Mouse (Mus musculus): ENCODE results near the gene Otop3. TPM values are rescaled to one million over a fixed set of nuclear protein-coding genes. Genes with fewer than 3 reads are reported as not detected.
A peak's percentile ranks its signal among the peaks of the same experiment; 100 is the strongest.
"Not testable (repeated sequence)": the region's sequence is repeated elsewhere in the genome, so short reads cannot be mapped to it uniquely, and the experiment has no call there.

Otop3 gene
- polyA plus RNA-seq, 1 experiment from 2014 or later, result 2.5 TPM

GRCm38 (mm10) chr11:115381743-115382539 lies 47.4 kb downstream of the Otop3 start, which contains the start of gene Cdr2l:
Gene Cdr2l (plus strand): TSS chr11:115381916.
- Histone ChIP-seq H3K4me2 (peak within 1 kb of the TSS; percentile 88), H3K4me1 (peaks cover 45% of the 10 kb centered on the region), H3K9me3 (replicated peaks) (no peaks in the 10 kb centered on the region), H3K36me3 (no peaks in the 10 kb centered on the region), H3K27me3 (replicated peaks) (no peaks in the 10 kb centered on the region), H3K9ac (replicated peaks) (peak within 1 kb of the TSS; percentile 90), H3K4me3 (replicated peaks) (peak within 1 kb of the TSS; percentile 72), H3K27ac (replicated peaks) (peak within 1 kb of the TSS; percentile 95)
- WGBS, result under 1% methylated on average over 73 of the region's 76 CpGs
- peak; percentile 90 for ATAC-seq (ENCODE audit: low FRiP score)

GRCm38 (mm10) chr11:115382891-115383290 lies 48.4 kb downstream of the Otop3 start:
- WGBS, result 12% methylated on average over 5 of the region's 5 CpGs
- H3K4me1 ChIP-seq, result peaks cover 49% of the 10 kb centered on the region
- H3K27ac ChIP-seq (replicated peaks), result peak overlapping the region; percentile 95
- peak overlapping the region; percentile 72 for H3K4me3 ChIP-seq (replicated peaks)
- H3K27me3 ChIP-seq (replicated peaks), result no peaks in the 10 kb centered on the region
- no peaks in the 10 kb centered on the region for H3K36me3 ChIP-seq
- H3K4me2 ChIP-seq, result peak overlapping the region; percentile 88
- peak overlapping the region; percentile 90 for H3K9ac ChIP-seq (replicated peaks)
- no peaks in the 10 kb centered on the region for H3K9me3 ChIP-seq (replicated peaks)
- no peak for ATAC-seq (ENCODE audit: low FRiP score)

- peak overlapping the region; percentile 88 for H3K4me2 ChIP-seq
- H3K4me1 ChIP-seq, result peaks cover 49% of the 10 kb centered on the region
- WGBS, result 34% methylated on average over 16 of the region's 16 CpGs
Observed at GRCm38 (mm10) chr11:115383701-115384474, 49.4 kb downstream of the Otop3 start.

GRCm38 (mm10) chr11:115384587-115384986 lies 50.1 kb downstream of the Otop3 start:
- Histone ChIP-seq H3K27me3 (replicated peaks) (no peaks in the 10 kb centered on the region), H3K36me3 (no peaks in the 10 kb centered on the region), H3K27ac (replicated peaks) (peak overlapping the region; percentile 95; the same call in 1 of the 2 replicates), H3K4me1 (peaks cover 49% of the 10 kb centered on the region), H3K4me3 (replicated peaks) (no peak overlapping the region), H3K4me2 (peak overlapping the region; percentile 88), H3K9me3 (replicated peaks) (no peaks in the 10 kb centered on the region), H3K9ac (replicated peaks) (peak overlapping the region; percentile 23; the same call in 1 of the 2 replicates)
- no peak for ATAC-seq (ENCODE audit: low FRiP score)
- 74% methylated on average over 5 of the region's 5 CpGs for WGBS

More at GRCm38 (mm10) chr11:115383701-115384474, 49.4 kb downstream of the Otop3 start:
- Histone ChIP-seq H3K27me3 (replicated peaks) (no peaks in the 10 kb centered on the region), H3K9me3 (replicated peaks) (no peaks in the 10 kb centered on the region), H3K27ac (replicated peaks) (peak overlapping the region; percentile 95), H3K36me3 (no peaks in the 10 kb centered on the region), H3K9ac (replicated peaks) (peak overlapping the region; percentile 90), H3K4me3 (replicated peaks) (peak overlapping the region; percentile 72)
- ATAC-seq (ENCODE audit: low FRiP score), result no peak

- H3K27ac ChIP-seq (replicated peaks); H3K4me2 ChIP-seq; H3K27me3 ChIP-seq (replicated peaks); H3K9me3 ChIP-seq (replicated peaks); H3K9ac ChIP-seq (replicated peaks); H3K4me3 ChIP-seq (replicated peaks); ATAC-seq (ENCODE audit: low FRiP score): not testable (repeated sequence)
- peaks cover 44% of the 10 kb centered on the region for H3K4me1 ChIP-seq
- WGBS, result 89% methylated on average over 3 of the region's 3 CpGs
- H3K36me3 ChIP-seq, result peaks cover 18% of the 10 kb centered on the region
Observed at GRCm38 (mm10) chr11:115386859-115387258, 52.3 kb downstream of the Otop3 start.

GRCm38 (mm10) chr11:115391358-115391757 lies 56.8 kb downstream of the Otop3 start:
- WGBS, result 92% methylated on average over 7 of the region's 7 CpGs
- H3K27me3 ChIP-seq (replicated peaks), result no peaks in the 10 kb centered on the region
- H3K36me3 ChIP-seq, result peaks cover 61% of the 10 kb centered on the region

GRCm38 (mm10) chr11:115393721-115394325 lies 59.3 kb downstream of the Otop3 start:
- H3K9ac ChIP-seq (replicated peaks), result no peak overlapping the region
- H3K4me1 ChIP-seq, result no peaks in the 10 kb centered on the region
- H3K27me3 ChIP-seq (replicated peaks), result no peaks in the 10 kb centered on the region
- H3K4me2 ChIP-seq, result peak overlapping the region; percentile 13; the same call in 1 of the 2 replicates
- WGBS, result 68% methylated on average over 34 of the region's 34 CpGs
- no peaks in the 10 kb centered on the region for H3K9me3 ChIP-seq (replicated peaks)
- ATAC-seq (ENCODE audit: low FRiP score), result no peak
- no peak overlapping the region for H3K27ac ChIP-seq (replicated peaks)
- no peak overlapping the region for H3K4me3 ChIP-seq (replicated peaks)
- peaks cover 62% of the 10 kb centered on the region for H3K36me3 ChIP-seq

More at GRCm38 (mm10) chr11:115391358-115391757, 56.8 kb downstream of the Otop3 start:
- H3K9ac ChIP-seq (replicated peaks), result no peak overlapping the region
- H3K27ac ChIP-seq (replicated peaks), result no peak overlapping the region
- peaks cover 9% of the 10 kb centered on the region for H3K4me1 ChIP-seq
- H3K4me3 ChIP-seq (replicated peaks), result no peak overlapping the region
- no peak for ATAC-seq (ENCODE audit: low FRiP score)
- H3K4me2 ChIP-seq, result no peak overlapping the region
- H3K9me3 ChIP-seq (replicated peaks), result no peaks in the 10 kb centered on the region

Other genes with a start within 250 kb of the Otop3 start
- gene Rab37, start 243.3 kb upstream of the Otop3 start, polyA plus RNA-seq (2015; fragmentation: Nextera tagmentation; extraction: Ambion mirVana), result 0.93 and 4.3 TPM in 2 replicates
- gene Cd300lf, start 200.7 kb upstream of the Otop3 start, polyA plus RNA-seq (2015; fragmentation: Nextera tagmentation; extraction: Ambion mirVana), result 0.20 and 0.27 TPM in 2 replicates
- gene Slc9a3r1, start 171.4 kb upstream of the Otop3 start, polyA plus RNA-seq (2015; fragmentation: Nextera tagmentation; extraction: Ambion mirVana), result 45.5 and 80.6 TPM in 2 replicates
- gene Tmem104, start 147.2 kb upstream of the Otop3 start, polyA plus RNA-seq (2015; fragmentation: Nextera tagmentation; extraction: Ambion mirVana), result 11.7 TPM in 2 replicates
- gene Nat9, start 146.9 kb upstream of the Otop3 start, polyA plus RNA-seq (2015; fragmentation: Nextera tagmentation; extraction: Ambion mirVana), result 22.0 and 22.8 TPM in 2 replicates
- gene Grin2c, start 67.5 kb upstream of the Otop3 start, polyA plus RNA-seq (2015; fragmentation: Nextera tagmentation; extraction: Ambion mirVana), result 0.34 and 0.44 TPM in 2 replicates
- gene Fdxr, start 57.7 kb upstream of the Otop3 start, polyA plus RNA-seq (2015; fragmentation: Nextera tagmentation; extraction: Ambion mirVana), result 18.6 and 21.5 TPM in 2 replicates
- 2.0 and 2.1 TPM in 2 replicates for gene Fads6, start 37.1 kb upstream of the Otop3 start, polyA plus RNA-seq (2015; fragmentation: Nextera tagmentation; extraction: Ambion mirVana)
- gene Otop2, start 27.6 kb upstream of the Otop3 start, polyA plus RNA-seq (2015; fragmentation: Nextera tagmentation; extraction: Ambion mirVana), result 0.15 and 0.26 TPM in 2 replicates
- 0.09 and 0.14 TPM in 2 replicates for gene Ush1g, start 12.7 kb upstream of the Otop3 start, polyA plus RNA-seq (2015; fragmentation: Nextera tagmentation; extraction: Ambion mirVana)
- 49.5 and 55.6 TPM in 2 replicates for gene Hid1, start 33.0 kb downstream of the Otop3 start, polyA plus RNA-seq (2015; fragmentation: Nextera tagmentation; extraction: Ambion mirVana)
- gene Cdr2l, start 47.2 kb downstream of the Otop3 start, polyA plus RNA-seq (2015; fragmentation: Nextera tagmentation; extraction: Ambion mirVana), result 21.5 and 23.9 TPM in 2 replicates
- gene Mrpl58, start 69.0 kb downstream of the Otop3 start, polyA plus RNA-seq (2015; fragmentation: Nextera tagmentation; extraction: Ambion mirVana), result 175 and 183 TPM in 2 replicates
- 949 and 1,025 TPM in 2 replicates for gene Atp5h, start 85.2 kb downstream of the Otop3 start, polyA plus RNA-seq (2015; fragmentation: Nextera tagmentation; extraction: Ambion mirVana)
- 19.0 and 22.4 TPM in 2 replicates for gene Kctd2, start 85.4 kb downstream of the Otop3 start, polyA plus RNA-seq (2015; fragmentation: Nextera tagmentation; extraction: Ambion mirVana)
- 0.09 and 0.10 TPM in 2 replicates for gene Trim80, start 105.8 kb downstream of the Otop3 start, polyA plus RNA-seq (2015; fragmentation: Nextera tagmentation; extraction: Ambion mirVana)
- 0.44 and 7.2 TPM in 2 replicates for gene Slc16a5, start 127.7 kb downstream of the Otop3 start, polyA plus RNA-seq (2015; fragmentation: Nextera tagmentation; extraction: Ambion mirVana)
- gene Armc7, start 140.9 kb downstream of the Otop3 start, polyA plus RNA-seq (2015; fragmentation: Nextera tagmentation; extraction: Ambion mirVana), result 16.2 and 17.8 TPM in 2 replicates
- gene Nt5c, start 157.1 kb downstream of the Otop3 start, polyA plus RNA-seq (2015; fragmentation: Nextera tagmentation; extraction: Ambion mirVana), result 95.5 and 96.2 TPM in 2 replicates
- 1,012 and 1,180 TPM in 2 replicates for gene Jpt1, start 179.7 kb downstream of the Otop3 start, polyA plus RNA-seq (2015; fragmentation: Nextera tagmentation; extraction: Ambion mirVana)
- gene Sumo2, start 201.5 kb downstream of the Otop3 start, polyA plus RNA-seq (2015; fragmentation: Nextera tagmentation; extraction: Ambion mirVana), result 882 and 892 TPM in 2 replicates
- gene Nup85, start 229.7 kb downstream of the Otop3 start, polyA plus RNA-seq (2015; fragmentation: Nextera tagmentation; extraction: Ambion mirVana), result 101 and 120 TPM in 2 replicates